Mouse (Mus musculus) mature B cell (primary cell): ENCODE data around the gene Zfp266.

Experiments used
- in situ Hi-C: fragments of 300-500 bp; cut with MboI; formaldehyde crosslinking; loops from 2 replicates; pipeline ENCODE4 v1.14.3; 2019

Zfp266 gene

GRCm38 (mm10) chr9:20492527-20493233 is 28.5 kb downstream of the Zfp266 start, which contains the start of gene Zfp426:
TSS of gene Zfp426 (minus strand) at chr9:20492746.
- in situ Hi-C loops = no loop called here

DNA sequence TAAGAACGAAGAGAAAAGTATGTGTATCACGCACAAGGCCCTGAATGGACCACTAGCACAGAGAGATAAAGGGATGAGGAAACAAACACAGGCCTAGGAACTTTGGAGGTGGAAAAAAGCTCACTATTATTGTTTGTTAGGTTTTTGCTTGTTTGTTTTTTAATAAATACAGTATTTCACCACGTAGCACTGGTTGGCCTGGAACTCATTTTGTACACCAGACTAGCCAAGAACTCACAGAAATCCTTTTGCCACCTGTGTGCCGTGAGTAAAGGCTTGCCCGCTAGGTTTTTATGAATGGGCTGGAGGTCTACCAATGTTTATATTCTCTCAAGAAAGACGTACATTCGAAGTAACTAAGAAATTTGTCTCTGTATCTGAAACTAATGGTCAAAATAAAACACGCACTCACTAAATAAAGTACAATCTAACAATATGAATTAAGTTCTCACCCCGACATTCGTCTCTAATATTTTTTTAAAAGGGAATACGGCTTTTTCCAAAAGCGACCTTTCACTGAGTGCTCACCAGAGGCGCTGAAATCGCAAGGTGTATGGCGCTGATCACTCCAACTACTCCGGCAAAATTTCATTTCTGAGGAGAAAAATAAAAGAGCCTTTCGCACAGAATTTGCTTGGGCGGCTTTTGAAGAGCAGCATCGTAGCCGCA is 29.2 kb downstream of the Zfp266 start:
- in situ Hi-C loops = no loop called here

DNA sequence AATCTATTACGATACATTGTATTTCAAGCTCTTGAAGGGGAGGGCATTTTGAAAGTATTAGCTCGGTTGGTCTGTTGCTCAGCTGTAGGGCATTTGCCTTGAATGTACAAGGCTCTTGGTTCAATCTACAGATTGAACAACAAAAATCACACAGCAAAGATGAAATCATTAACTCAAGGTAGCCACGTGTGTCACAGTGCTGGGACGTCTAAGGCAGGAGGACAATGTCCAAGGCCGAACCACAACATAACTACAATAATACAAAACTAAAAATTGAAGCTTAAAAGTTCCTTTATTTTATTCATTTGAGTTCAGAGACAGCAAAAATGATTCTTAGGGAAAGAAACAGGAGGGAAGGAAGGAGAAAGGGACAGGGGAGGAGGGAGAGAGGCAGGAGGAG is 31.7 kb downstream of the Zfp266 start:
- in situ Hi-C loops = no loop called here

DNA sequence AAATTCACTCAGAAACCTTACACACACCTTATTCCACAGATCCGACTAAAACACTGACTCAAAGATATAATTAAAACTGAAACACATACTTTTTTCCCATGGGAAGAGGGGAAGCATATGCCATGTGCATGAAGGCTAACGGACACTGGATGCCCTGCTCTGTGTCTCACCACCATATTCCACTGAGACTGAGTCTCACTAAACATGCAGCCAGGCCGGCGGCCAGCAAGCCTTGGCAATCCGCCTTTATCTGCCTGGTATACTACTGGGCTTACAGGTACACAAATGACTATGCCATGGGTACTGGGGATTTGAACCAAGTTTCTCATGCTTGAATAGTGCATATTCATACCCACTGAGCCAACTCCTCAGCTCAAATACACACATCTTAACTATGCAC is 41.8 kb downstream of the Zfp266 start:
- in situ Hi-C loops = no loop called here

- in situ Hi-C loops = no loop called here
Measured at GRCm38 (mm10) chr9:20476632-20477031, 44.6 kb downstream of the Zfp266 start.

DNA sequence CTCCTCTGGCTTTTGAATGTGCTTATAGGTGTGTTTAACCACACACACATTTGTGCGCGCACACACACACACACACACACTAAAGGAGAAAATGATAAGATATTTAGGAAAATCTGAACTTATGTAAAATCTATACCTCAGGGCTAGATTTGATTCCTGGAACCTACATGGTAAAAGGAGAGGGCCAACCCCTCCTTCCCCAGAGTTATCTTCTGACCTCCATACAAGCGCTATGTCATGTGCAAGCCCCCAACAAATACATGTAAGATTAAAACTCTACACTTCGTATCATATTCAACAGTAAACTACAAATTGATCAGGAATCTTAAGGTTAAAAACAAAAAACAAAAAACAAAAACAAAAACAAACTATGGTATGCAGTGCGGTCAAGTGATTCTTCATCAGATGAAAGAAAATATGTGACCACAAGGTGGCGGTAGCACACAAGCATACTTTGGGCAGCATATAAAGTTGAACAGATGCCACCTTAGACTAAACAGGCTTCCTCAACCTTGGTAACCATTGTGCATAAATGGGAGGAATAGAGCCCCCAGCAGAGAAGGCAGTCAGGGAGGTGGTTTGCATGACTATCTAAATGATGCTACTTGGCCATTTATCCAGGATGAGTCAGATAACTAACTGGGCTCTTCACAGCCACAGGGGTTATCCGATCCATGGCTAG is 54.3 kb downstream of the Zfp266 start:
- in situ Hi-C loops = loop anchor here (10.0 kb wide), 2 partner anchors 178 to 278 kb away; partner anchors contain the start of genes Fbxl12, Olfm2 and Ubl5

DNA sequence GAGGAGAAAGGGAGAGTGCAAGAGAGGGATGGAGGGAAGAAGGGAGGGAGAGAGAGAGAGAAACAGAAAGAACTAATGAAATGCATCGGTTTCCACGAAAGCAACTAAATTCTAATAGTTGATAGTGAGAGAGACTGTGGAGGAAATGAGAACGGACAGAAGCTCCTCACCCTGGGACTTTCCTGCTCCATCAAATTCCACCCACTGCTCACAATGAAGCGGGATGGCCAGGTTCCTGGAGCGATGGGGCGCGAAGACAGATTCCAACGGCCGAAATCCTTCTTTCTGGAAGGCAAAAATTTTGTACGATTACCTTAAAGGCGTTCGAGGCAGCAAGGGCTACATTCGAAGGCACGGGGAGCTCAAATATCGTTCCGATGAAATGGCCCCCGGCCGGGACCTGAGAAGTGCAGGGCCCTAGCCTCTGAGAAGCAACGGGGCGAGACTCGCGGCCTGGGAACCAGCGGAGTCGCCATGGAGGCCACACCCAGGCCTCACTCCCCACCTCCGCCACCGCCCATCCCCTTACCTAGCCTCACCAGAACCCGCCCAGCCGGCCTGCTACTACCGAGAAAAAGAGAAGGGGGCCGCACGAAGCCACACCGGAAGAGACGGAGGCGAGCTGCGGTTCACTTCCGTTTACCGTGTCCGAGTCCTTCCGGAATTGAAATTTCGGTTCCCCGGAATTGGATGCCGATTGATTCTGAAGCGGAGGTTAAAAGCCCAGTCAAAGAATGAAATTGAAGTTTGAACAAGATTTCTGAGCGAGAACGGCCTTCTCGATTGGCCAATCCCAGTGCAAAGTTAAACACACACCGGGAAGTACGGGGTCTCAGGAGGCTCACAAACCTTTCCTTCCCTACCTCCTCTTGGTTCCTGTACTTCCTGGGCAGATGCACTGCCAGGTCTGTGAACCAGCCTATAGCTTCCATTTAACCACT is 61.6 kb downstream of the Zfp266 start, which contains the start of gene Zfp26:
Gene Zfp26, minus strand, starts transcription at position 786 of the 941 bp plus-strand sequence.
- in situ Hi-C loops = loop anchor here (10.0 kb wide), 2 partner anchors 185 to 285 kb away; partner anchors contain the start of genes Fbxl12, Olfm2 and Ubl5

DNA sequence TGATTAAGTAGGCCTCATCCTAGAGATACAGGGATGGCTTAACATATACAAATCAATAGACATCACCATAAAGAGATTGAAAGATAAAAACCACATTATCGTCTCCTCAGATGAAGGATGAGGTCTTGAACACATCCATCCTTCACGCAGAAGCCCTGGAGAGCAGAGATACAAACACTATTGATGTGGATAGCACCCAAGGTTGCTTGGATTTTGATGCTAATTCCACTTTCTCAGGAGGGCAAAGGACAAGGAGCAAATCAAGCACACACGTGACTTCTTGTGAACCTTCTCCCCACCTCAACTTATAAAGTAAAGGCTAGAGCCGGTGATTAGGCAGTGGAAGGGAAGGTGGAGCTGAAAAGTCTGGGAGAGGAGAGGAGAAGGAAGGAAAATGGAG is 67.6 kb downstream of the Zfp266 start:
- in situ Hi-C loops = no loop called here

DNA sequence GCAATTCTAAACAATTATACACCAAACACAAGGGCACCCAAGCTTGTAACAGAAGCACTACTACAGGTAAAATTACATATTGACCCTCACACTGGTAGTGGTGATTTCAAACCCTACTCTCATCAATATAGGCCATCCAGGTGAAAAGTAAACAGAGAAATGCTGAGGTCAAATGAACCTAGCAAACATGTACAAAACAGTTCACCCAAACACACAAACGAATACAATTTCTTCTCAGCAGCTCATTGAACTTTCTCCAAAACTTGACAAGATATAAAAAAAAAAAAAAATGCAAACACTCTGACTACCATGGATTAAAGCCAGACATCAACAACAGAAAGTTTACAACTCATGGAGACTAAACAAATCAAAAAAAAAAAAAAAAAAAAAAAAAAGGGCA is 69.7 kb downstream of the Zfp266 start:
- in situ Hi-C loops = no loop called here
